Mouse (Mus musculus) CH12.LX (cell line): ENCODE results near the gene Mbtps1. TPM values are rescaled to one million over a fixed set of nuclear protein-coding genes. Genes with fewer than 3 reads are reported as not detected.

Experiments
- DNase-seq: peaks from one replicate; pipeline ENCODE4 v3.0.0-alpha.2; 2013; ENCODE audit errors: extremely low read depth
- H3K27ac ChIP-seq: 2 replicates; pipeline ENCODE4 v1.5.1; 2012; ENCODE audit warnings: low read depth, mild to moderate bottlenecking, control low read depth, moderate library complexity; ENCODE audit not compliant: insufficient read depth
- H3K27me3 ChIP-seq: replicated peaks from 2 replicates; pipeline ENCODE3; 2012; ENCODE audit warnings: inconsistent platforms
- H3K36me3 ChIP-seq, 2 experiments: replicated peaks in 1 of 2; 2 replicates each; pipeline versions ENCODE3 to v1.6.1; 2012; ENCODE audit warnings: inconsistent platforms in 1 of 2, low read length in 1 of 2, mild to moderate bottlenecking in 1 of 2, mixed read lengths in 1 of 2, moderate library complexity in 1 of 2; ENCODE audit not compliant: control insufficient read depth in 1 of 2, insufficient read depth in 1 of 2
- H3K4me1 ChIP-seq, 2 experiments: 2 replicates each; pipeline ENCODE4 v1.6.1; 2012; ENCODE audit warnings: inconsistent platforms in 1 of 2, moderate library complexity in 1 of 2; ENCODE audit not compliant: insufficient read depth in 2 of 2, control insufficient read depth in 1 of 2
- H3K4me2 ChIP-seq: 2 replicates; pipeline ENCODE4 v1.6.1; 2012; ENCODE audit warnings: low read depth, mild to moderate bottlenecking, control low read depth; ENCODE audit not compliant: poor library complexity, insufficient read depth, severe bottlenecking
- H3K4me3 ChIP-seq, 3 experiments: fragments of 150-350 bp in 1 of 3; sonication (generic) in 1 of 3; replicated peaks in 1 of 3; 2 replicates each; pipeline versions ENCODE3 to v1.5.1; 2011 to 2012; ENCODE audit warnings: low read depth in 2 of 3, low read length in 2 of 3, mild to moderate bottlenecking in 2 of 3, moderate library complexity in 2 of 3, control low read depth in 1 of 3, improper control_type of control experiment in 1 of 3, inconsistent platforms in 1 of 3, mixed read lengths in 1 of 3; ENCODE audit not compliant: poor library complexity in 1 of 3
- H3K79me2 ChIP-seq: replicated peaks from 2 replicates; pipeline ENCODE4 v1.6.1; 2012; ENCODE audit warnings: mild to moderate bottlenecking, moderate library complexity; ENCODE audit not compliant: control insufficient read depth, poor library complexity, insufficient read depth, severe bottlenecking; ENCODE audit errors: extremely low read depth
- H3K9ac ChIP-seq: 2 replicates; pipeline ENCODE4 v1.6.1; 2012; ENCODE audit warnings: low read depth, mild to moderate bottlenecking, control low read depth, moderate library complexity; ENCODE audit not compliant: insufficient read depth
- H3K9me3 ChIP-seq: replicated peaks from 2 replicates; pipeline ENCODE3; 2012; ENCODE audit warnings: low read length, inconsistent platforms, mixed read lengths
- CHD2 ChIP-seq: IDR thresholded peaks from 2 replicates; pipeline ENCODE4 v1.6.1; 2011; ENCODE audit warnings: low read length, improper control_type of control experiment
- CTCF ChIP-seq, 2 experiments: IDR thresholded peaks in 1 of 2; conservative IDR thresholded peaks in 1 of 2; 2 replicates each; pipeline ENCODE4 v1.5.1; 2011 to 2012; ENCODE audit warnings: low read depth in 2 of 2, low read length in 2 of 2, improper control_type of control experiment in 1 of 2, inconsistent platforms in 1 of 2, mild to moderate bottlenecking in 1 of 2, moderate library complexity in 1 of 2
- E2F4 ChIP-seq: IDR thresholded peaks from 2 replicates; pipeline ENCODE4 v1.6.1; 2011; ENCODE audit warnings: low read depth, low read length, improper control_type of control experiment; ENCODE audit not compliant: insufficient replicate concordance
- EP300 ChIP-seq: IDR thresholded peaks from 2 replicates; pipeline ENCODE4 v1.6.1; 2011; ENCODE audit warnings: low read length, improper control_type of control experiment
- IRF4 ChIP-seq: IDR thresholded peaks from 2 replicates; pipeline ENCODE4 v1.6.1; 2014; ENCODE audit warnings: low read depth, mild to moderate bottlenecking, inconsistent platforms, low read length, improper control_type of control experiment
- JUN ChIP-seq: IDR thresholded peaks from 2 replicates; pipeline ENCODE4 v1.6.1; 2011; ENCODE audit warnings: low read depth, mild to moderate bottlenecking, low read length, improper control_type of control experiment, moderate library complexity; ENCODE audit not compliant: insufficient read depth
- MAX ChIP-seq: IDR thresholded peaks from 2 replicates; pipeline ENCODE4 v1.6.1; 2011; ENCODE audit warnings: low read length, improper control_type of control experiment
- MEF2A ChIP-seq: IDR thresholded peaks from 2 replicates; pipeline ENCODE4 v1.6.1; 2014; ENCODE audit warnings: low read depth, mild to moderate bottlenecking, inconsistent platforms, low read length, improper control_type of control experiment, borderline replicate concordance
- MYC ChIP-seq: IDR thresholded peaks from 2 replicates; pipeline ENCODE4 v1.6.1; 2011; ENCODE audit warnings: low read depth, mild to moderate bottlenecking, improper control_type of control experiment, low read length
- NRF1 ChIP-seq: IDR thresholded peaks from 2 replicates; pipeline ENCODE4 v1.6.1; 2014; ENCODE audit warnings: low read depth, mild to moderate bottlenecking, inconsistent platforms, low read length, improper control_type of control experiment, moderate library complexity
- SMC3 ChIP-seq: IDR thresholded peaks from 2 replicates; pipeline ENCODE4 v1.6.1; 2011; ENCODE audit warnings: low read depth, low read length, improper control_type of control experiment
- TCF12 ChIP-seq: IDR thresholded peaks from 2 replicates; pipeline ENCODE4 v1.6.1; 2014; ENCODE audit warnings: low read depth, mild to moderate bottlenecking, inconsistent platforms, low read length, improper control_type of control experiment
- UBTF ChIP-seq: IDR thresholded peaks from 2 replicates; pipeline ENCODE4 v1.6.1; 2012; ENCODE audit warnings: low read depth, mild to moderate bottlenecking, inconsistent platforms, low read length, improper control_type of control experiment, moderate library complexity
- USF2 ChIP-seq: conservative IDR thresholded peaks from 2 replicates; pipeline ENCODE4 v1.6.1; 2011; ENCODE audit warnings: low read depth, low read length, improper control_type of control experiment
- ZC3H11A ChIP-seq: IDR thresholded peaks from 2 replicates; pipeline ENCODE4 v1.6.1; 2012; ENCODE audit warnings: low read depth, mild to moderate bottlenecking, inconsistent platforms, low read length, improper control_type of control experiment
- ZNF384 ChIP-seq: IDR thresholded peaks from 2 replicates; pipeline ENCODE4 v1.6.1; 2012; ENCODE audit warnings: low read depth, low read length, improper control_type of control experiment, inconsistent platforms
- dilution Hi-C: fragments of 300-500 bp; cut with MboI; formaldehyde crosslinking; loops from 2 replicates; pipeline ENCODE4 v1.14.3; 2020; ENCODE audit warnings: low sequenced_read_pairs; ENCODE audit not compliant: extremely low pct_unique_long_range_greater_than_20kb, extremely low pct_ligation_motif_present
- in situ Hi-C: fragments of 300-500 bp; cut with MboI; formaldehyde crosslinking; loops from 3 replicates; pipeline ENCODE4 v1.14.3; 2019; ENCODE audit warnings: low sequenced_read_pairs, low pct_ligation_motif_present, low pct_unique_long_range_greater_than_20kb, mixed read lengths
- polyA plus RNA-seq: library from polyadenylated mRNA; unstranded; fragments of >175 nt; gene quantifications from 2 replicates; pipeline ENCODE4 v1.2.1, GENCODE M21; 2012; ENCODE audit warnings: low read depth; ENCODE audit not compliant: insufficient read length
- total RNA-seq, 2 experiments: library from RNA; depleted of rRNA; stranded (reverse); fragments of 300-350 nt in 1 of 2; fragments of >200 nt in 1 of 2; gene quantifications; 2 replicates each; pipeline ENCODE4 v1.2.3; 2012 to 2014

Gene Mbtps1
- total and polyA plus RNA-seq, 3 experiments = 32.6 to 41.1 (median 40.7) TPM

DNA sequence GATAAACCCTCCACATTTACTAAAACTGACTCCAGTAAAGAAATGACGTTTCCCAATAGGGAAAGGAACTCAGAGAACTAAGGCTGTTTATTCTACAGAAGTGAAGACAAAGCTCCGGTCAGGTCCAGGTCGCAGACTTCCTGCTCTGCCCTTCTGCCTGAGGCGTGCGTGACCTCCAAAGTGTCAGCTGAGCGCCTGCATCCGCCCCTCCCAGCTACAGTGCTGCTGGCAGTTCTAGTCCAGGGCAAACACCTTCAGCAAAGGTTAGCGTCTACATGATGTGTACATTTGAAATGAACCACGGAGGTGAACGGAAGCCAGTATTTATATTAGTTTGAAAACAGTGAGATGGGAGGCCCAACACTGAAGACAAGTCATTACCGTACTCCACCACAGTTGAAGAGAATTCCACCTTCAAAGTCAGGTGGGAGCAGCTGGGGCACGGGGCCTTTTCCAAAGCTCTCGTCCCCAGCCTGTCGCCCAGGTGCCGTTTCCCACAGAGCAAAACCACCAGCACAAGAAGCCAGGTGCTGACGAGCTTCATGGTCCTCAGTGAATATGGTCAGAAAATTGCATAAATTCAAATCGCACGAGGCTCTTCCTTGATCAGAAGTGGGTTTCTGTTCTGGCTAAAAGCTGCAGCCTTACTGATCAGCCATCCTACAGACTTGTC is 11.4 kb downstream of the Mbtps1 start (continued):
- no peak for TF ChIP-seq UBTF
- TF ChIP-seq MYC = no peak

DNA sequence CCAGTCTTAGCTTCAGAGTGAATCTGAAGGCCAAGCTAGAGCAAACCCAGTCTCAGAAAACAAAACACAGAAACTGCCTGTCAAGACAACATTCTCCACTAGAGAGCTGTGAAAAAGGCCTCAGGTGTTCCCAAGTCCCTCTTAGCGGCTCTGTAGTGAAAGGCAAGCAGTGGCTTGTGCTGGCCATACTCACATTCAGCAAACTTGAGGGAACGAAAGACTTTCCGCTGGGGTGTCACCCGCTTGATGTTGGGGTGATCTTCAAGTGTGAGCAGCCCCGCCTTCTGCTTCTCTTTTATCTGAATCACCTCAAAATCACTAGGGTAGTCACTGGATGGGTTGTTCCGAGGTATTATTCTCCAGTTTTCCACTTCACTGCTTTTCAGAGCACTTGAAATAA is 12.7 kb downstream of the Mbtps1 start:
- no peak for TF ChIP-seq CTCF (conservative IDR thresholded peaks at IDR 0.05 in 1 of 2, IDR thresholded peaks at IDR 0.05 in 1 of 2; ENCODE audit: low read depth in 2 of 2, low read length in 2 of 2)
- TF ChIP-seq MEF2A = no peak
- no peak for TF ChIP-seq ZNF384
- no peak for TF ChIP-seq USF2
- TF ChIP-seq IRF4 = no peak
- TF ChIP-seq ZC3H11A = no peak
- TF ChIP-seq SMC3 = no peak
- TF ChIP-seq, all 38 proteins: peak for 0
- H3K27me3 ChIP-seq = no peaks in the 10 kb centered on the region
- peaks cover 41% of the 10 kb centered on the region for H3K79me2 ChIP-seq
- H3K9ac ChIP-seq = no peak overlapping the region
- no peak for DNase-seq
- in situ Hi-C loops = no loop called here
- no peak overlapping the region for H3K4me3 ChIP-seq
- H3K27ac ChIP-seq = no peak overlapping the region
- H3K4me2 ChIP-seq = no peak overlapping the region
- H3K9me3 ChIP-seq = no peaks in the 10 kb centered on the region
- peaks cover 48 to 94% of the 10 kb centered on the region in 2 experiments for H3K36me3 ChIP-seq
- peaks cover 21 to 35% of the 10 kb centered on the region in 2 experiments for H3K4me1 ChIP-seq
- dilution Hi-C loops = no loop called here

DNA sequence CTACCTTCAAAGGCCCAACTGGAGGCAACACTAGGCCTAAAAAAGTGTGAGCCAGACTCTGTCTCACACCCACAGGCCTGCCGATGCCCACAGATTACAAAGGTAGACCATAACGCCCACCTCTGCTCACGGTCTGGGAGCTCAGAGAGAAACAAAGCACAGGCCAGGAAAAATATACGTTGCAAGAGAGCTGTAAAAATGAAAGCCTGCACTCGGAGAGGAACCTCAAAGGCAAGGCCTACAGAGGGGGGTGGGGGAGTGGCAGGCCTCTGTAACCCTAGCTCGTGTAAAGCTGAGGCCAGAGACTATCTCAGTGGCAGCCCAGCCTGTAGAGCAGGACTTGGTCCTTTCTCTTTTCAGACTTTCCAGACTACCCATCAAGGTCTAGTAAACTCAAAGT is 13.4 kb downstream of the Mbtps1 start:
- TF ChIP-seq TCF12 (no peak), ZNF384 (no peak), MAX (no peak), JUN (no peak), CHD2 (no peak), NRF1 (no peak), EP300 (no peak), E2F4 (no peak)
- H3K36me3 ChIP-seq = peaks cover 54 to 94% of the 10 kb centered on the region in 2 experiments

More for the DNA sequence above, 13.4 kb downstream of the Mbtps1 start:
- dilution Hi-C loops = no loop called here
- Histone ChIP-seq H3K9ac (no peak overlapping the region), H3K4me1 (peaks cover 19 to 30% of the 10 kb centered on the region in 2 experiments), H3K27ac (no peak overlapping the region), H3K9me3 (no peaks in the 10 kb centered on the region), H3K4me2 (no peak overlapping the region), H3K4me3 (no peak overlapping the region), H3K27me3 (no peaks in the 10 kb centered on the region), H3K79me2 (peaks cover 37% of the 10 kb centered on the region)
- in situ Hi-C loops = no loop called here
- no peak for DNase-seq
